Mouse (Mus musculus) thymus, adult 2 months (tissue): ENCODE results near the gene Tmem210.

ENCODE experiments used
- CTCF ChIP-seq: fragments of 200-500 bp; IDR thresholded peaks from 2 replicates; pipeline ENCODE4 v1.5.1; 2012; ENCODE audit warnings: mild to moderate bottlenecking, control low read depth, low read length, moderate library complexity, borderline replicate concordance; ENCODE audit not compliant: control insufficient read depth, poor library complexity, insufficient read depth; ENCODE audit errors: extremely low read depth
- POLR2A ChIP-seq: fragments of 200-500 bp; IDR thresholded peaks from 2 replicates; pipeline ENCODE4 v1.6.1; 2012; ENCODE audit warnings: mild to moderate bottlenecking, low read length, control low read depth, moderate library complexity; ENCODE audit not compliant: control insufficient read depth, poor library complexity, insufficient read depth; ENCODE audit errors: extremely low read depth

GRCm38 (mm10) chr2:25318119-25318966, 30.4 kb downstream of the Tmem210 start:
- no peak for TF ChIP-seq CTCF
- no peak for TF ChIP-seq POLR2A
